In genomic region chr16:58389143-58389755, GRCm38 (mm10) we compare ENCODE assay signal across 15 mouse cellular contexts. TPM values are rescaled to one million over a fixed set of nuclear protein-coding genes. Genes with fewer than 3 reads are reported as not detected.
DNase-seq lines count a peak whose midpoint lies in the region; ATAC-seq and TF ChIP-seq lines count a peak whose summit lies in the region.
"Had no signal": no experiment of that assay in that cellular context is flagged by ENCODE, and none has a peak within 500 bp of the region (broad histone marks: within the 10 kb centered on the region; RNA-seq: fewer than 3 reads in every experiment).

No protein-coding gene starts in this region.

- no peak overlapping the region for H3K4me2 ChIP-seq in hindbrain, embryonic 14.5 days (replicated peaks)
- H3K4me2 ChIP-seq: heart, embryonic 12.5 days; limb, embryonic 12.5 days; liver, embryonic 15.5 days had no signal

- H3K9ac ChIP-seq in hindbrain, embryonic 14.5 days: no peak overlapping the region
- H3K9ac ChIP-seq: heart, embryonic 12.5 days; limb, embryonic 12.5 days; liver, embryonic 15.5 days had no signal

- intact Hi-C loops in gastrocnemius, adult 2 months (cut with DNase I): no loop called here
- intact Hi-C loops in gastrocnemius, postnatal 36 days (cut with DNase I): no loop called here

- no peaks in the 10 kb centered on the region for H3K36me3 ChIP-seq in hindbrain, embryonic 14.5 days (replicated peaks; ENCODE audit: control insufficient read depth, insufficient read depth)
- H3K36me3 ChIP-seq: heart, embryonic 12.5 days; limb, embryonic 12.5 days; liver, embryonic 15.5 days had no signal

- H3K4me3 ChIP-seq in gastrocnemius, adult 2 months: no peak overlapping the region
- H3K4me3 ChIP-seq in hindbrain, embryonic 14.5 days (replicated peaks; ENCODE audit: low read length): no peak overlapping the region
- H3K4me3 ChIP-seq: heart, embryonic 12.5 days; limb, embryonic 12.5 days; liver, embryonic 15.5 days had no signal

- H3K27ac ChIP-seq in gastrocnemius, adult 2 months: peak overlapping the region; percentile 62
- H3K27ac ChIP-seq in hindbrain, embryonic 14.5 days: no peak overlapping the region
- H3K27ac ChIP-seq: limb, embryonic 12.5 days; liver, embryonic 15.5 days had no signal

- ATAC-seq in hindbrain, embryonic 14.5 days (ENCODE audit: low FRiP score): peak; percentile 57; the same call in 1 of the 2 replicates

- no peak for DNase-seq in gastrocnemius, adult 2 months
- DNase-seq in gastrocnemius, postnatal 36 days: no peak
- DNase-seq in 3134 (ENCODE audit: extremely low read depth, insufficient read length, low spot score) (peak; percentile 45), NIH3T3 (ENCODE audit: low read depth) (peak; percentile 78)
- no peak for DNase-seq in hindbrain, embryonic 14.5 days (ENCODE audit: low spot score)
- no peak for DNase-seq in urinary bladder, adult 2 months (ENCODE audit: low spot score)
- no peak for DNase-seq in testis, postnatal 14 days (ENCODE audit: low spot score)
- no peak for DNase-seq in cerebellum, adult 18-20 months
- DNase-seq: cerebellum, adult 9-10 months; kidney, postnatal 10 days; lung, postnatal 36 days; right cerebral cortex, postnatal 4 days had no signal

- whole genome bisulfite sequencing in hindbrain, embryonic 14.5 days: 10% methylated on average over 7 of the region's 7 CpGs

- no peaks in the 10 kb centered on the region for H3K27me3 ChIP-seq in hindbrain, embryonic 14.5 days (ENCODE audit: control insufficient read depth, insufficient read depth, low read length)
- H3K27me3 ChIP-seq: heart, embryonic 12.5 days; limb, embryonic 12.5 days; liver, embryonic 15.5 days had no signal

- H3K9me3 ChIP-seq in hindbrain, embryonic 14.5 days (ENCODE audit: control insufficient read depth, low read length): no peaks in the 10 kb centered on the region
- H3K9me3 ChIP-seq: heart, embryonic 12.5 days; limb, embryonic 12.5 days; liver, embryonic 15.5 days had no signal

- TF ChIP-seq CTCF in gastrocnemius, adult 2 months (IDR thresholded peaks at IDR 0.05): no peak

- 0 out of 2 replicates have a peak, but pooled peaks cover 5% of the 10 kb centered on the region for H3K4me1 ChIP-seq in hindbrain, embryonic 14.5 days (replicated peaks; ENCODE audit: control insufficient read depth, insufficient read depth, low read length)
- H3K4me1 ChIP-seq: limb, embryonic 12.5 days; liver, embryonic 15.5 days had no signal

RNA-seq across cellular contexts. Expression of gene Dcbld2, which starts 19.0 kb away (rescaled TPM):
- 1 to 10 TPM; 4.0 to 6.3 TPM for total RNA-seq in gastrocnemius, adult 2 months (2021)
- 1 to 10 TPM; 4.0 to 5.7 TPM for total RNA-seq in gastrocnemius, postnatal 36 days (2021)
- 8.5 and 8.7 TPM in 2 replicates for polyA plus RNA-seq in hindbrain, embryonic 14.5 days (2014; fragmentation: Nextera tagmentation; extraction: Ambion mirVana)
- polyA plus RNA-seq in urinary bladder, adult 2 months (2012; rRNA removed): 23.7 and 33.3 TPM in 2 replicates

Comparison
In these comparisons a context has a peak if more than half of its experiments do, and no peak if none do; other contexts are left out.
1. DNase-seq: peak in 3134 (single experiment) and NIH3T3 (single experiment); none in gastrocnemius, adult 2 months (single experiment), gastrocnemius, postnatal 36 days (0 of 2), hindbrain, embryonic 14.5 days (single experiment), urinary bladder, adult 2 months (single experiment), testis, postnatal 14 days (single experiment) and cerebellum, adult 18-20 months (0 of 2).